Mouse (Mus musculus): ENCODE data around the gene Cmklr1. TPM values are rescaled to one million over a fixed set of nuclear protein-coding genes. Genes with fewer than 3 reads are reported as not detected.
"Not testable (repeated sequence)": the region's sequence is repeated elsewhere in the genome, so short reads cannot be mapped to it uniquely, and the experiment has no call there.

Gene Cmklr1
- polyA plus RNA-seq, 2 experiments from 2014 or later = not detected

DNA sequence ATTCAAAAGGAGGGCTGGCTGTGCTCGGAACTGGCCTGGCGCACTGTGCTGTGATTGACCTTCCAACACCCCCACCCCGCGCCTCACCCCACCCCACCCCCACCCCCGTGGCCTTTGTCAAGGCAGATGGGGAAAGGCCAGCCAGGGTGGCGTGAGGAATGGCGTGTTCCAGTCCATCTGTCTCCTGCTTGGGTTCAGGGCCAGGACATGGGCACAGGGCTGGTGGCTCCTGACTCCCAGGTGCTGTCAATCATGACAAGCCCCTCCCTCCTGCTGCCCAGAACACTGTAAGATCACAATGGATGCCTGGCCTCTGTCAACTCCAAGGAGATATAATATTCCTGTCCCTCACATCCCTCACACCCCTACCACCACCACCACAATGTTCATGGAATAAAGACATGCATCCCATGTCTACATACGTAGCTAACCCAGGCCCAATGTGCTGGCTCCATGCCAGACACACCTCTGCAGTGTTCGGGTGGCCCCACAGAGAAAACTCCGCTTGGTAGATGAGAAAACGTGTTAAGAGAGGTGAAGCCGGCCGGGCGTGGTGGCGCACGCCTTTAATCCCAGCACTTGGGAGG lies 30.0 kb downstream of the Cmklr1 start:
- no peak for ATAC-seq

DNA sequence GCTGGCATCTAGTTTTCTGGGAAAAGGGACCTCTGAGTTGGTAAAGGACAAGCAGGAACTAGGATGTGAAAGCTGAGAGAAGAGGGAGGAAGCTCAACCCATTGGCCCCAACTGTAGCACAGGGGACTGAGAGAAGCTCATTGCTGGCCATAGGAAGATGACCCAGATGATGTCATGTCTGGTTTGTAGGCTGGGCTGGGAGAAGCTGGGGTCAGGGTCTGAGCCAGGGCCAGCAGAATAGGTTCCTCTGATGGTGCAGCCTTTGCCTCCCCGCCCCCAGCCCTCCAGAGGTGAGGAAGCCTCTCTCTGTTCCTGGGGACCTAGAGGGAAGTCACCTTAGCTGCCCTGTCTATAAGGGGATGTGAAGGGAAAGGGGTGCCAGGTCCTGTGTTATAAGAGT lies 31.1 kb downstream of the Cmklr1 start:
- ATAC-seq = no peak

DNA sequence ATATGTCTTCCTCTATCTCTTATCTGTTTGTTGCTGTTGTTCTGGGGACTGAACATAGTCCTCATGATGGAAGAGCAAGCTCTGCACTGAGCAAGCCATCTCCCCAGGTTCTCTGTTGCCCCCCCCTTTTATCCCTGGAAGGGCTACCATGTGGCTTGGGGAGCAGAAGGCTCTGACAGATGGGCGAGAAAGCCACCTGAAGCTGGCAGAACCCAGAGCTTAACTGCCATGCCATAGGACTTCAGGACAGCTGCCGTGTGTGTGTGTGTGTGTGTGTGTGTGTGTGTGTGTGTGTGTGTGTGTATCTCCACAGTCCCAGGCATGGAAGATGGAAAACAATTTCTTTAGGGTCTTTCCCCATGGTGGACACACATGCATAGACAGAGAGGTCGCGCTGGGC lies 31.5 kb downstream of the Cmklr1 start:
- no peak for ATAC-seq

DNA sequence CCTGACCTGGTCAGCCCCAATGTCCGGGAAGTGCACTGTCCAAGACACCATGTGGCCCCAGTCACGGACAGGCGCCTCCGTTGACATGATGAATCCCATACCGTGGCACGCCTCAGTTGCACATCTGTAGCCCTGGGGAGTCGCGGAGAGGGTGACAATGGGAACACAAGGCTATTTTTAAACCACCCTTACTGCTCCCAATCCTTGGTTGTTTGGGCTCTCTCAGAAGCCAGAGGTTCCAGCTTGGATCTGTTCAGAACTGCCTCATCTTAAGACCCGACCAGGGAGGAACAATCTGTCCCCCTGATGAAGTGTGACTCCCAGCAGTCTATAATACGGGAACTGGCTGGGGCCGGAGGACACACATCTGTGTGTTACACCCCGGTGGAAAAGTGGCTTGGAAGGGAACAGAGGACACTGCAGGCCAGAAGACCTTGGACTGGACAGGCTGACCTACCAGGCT lies 38.4 kb downstream of the Cmklr1 start:
- ATAC-seq = no peak

DNA sequence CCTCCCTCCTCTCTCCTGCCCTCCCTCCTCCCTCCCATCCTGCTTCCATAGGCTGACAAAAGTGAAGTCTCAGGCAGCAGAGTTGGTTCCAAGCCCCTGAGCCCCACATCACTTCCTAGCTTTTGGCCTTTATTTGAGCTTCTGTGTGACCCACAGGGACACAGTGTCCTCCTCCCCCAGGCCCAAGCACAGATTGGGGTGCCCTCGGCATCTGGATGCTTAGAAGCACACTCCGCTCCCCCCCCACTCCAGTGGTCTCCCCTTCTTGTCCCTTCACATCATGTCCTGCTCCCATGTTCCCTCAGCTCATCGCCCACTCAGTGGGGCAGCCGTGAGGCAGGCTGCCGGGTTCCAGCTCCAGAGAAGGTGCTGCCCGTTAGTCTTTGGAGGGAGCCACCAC lies 39.1 kb downstream of the Cmklr1 start:
- no peak for ATAC-seq

DNA sequence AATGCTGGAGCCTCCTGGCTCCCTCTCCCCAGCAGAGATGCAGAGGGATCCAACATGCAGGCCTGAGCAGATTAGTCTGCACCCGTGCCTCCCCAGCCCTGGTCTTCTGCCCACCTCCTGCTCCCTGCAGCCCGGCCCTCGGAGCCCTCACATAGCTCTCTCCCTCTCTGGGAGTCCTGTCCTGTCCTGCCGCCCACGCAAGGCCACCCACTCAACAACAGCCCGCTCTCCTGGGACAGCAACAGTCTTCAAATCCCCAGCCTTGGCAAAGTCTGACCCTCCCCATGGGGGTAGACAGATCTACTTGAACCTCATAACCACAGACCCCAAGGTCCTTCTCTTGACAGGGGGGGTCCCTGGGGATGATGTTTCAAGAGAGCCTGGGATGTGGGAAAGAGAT lies 39.7 kb downstream of the Cmklr1 start:
- ATAC-seq = no peak

DNA sequence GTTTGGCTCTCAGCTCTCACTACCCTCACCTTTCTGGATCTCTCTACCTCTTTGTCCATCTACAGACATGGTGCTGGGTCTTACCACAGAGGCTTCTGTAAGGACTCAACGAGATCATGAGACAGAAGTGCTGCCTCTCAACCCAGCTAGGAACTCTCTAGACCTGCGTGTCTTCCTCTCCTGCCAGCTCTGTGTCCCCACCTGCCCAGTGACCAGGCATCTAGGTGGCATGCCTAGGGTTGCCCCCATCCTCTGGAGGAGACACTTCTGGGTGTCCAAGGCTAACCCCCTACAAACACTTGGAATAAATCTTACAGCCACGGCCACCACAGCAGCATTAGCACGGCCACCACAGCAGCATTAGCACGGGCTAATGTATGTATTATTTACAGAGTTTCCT lies 40.3 kb downstream of the Cmklr1 start:
- no peak for ATAC-seq

DNA sequence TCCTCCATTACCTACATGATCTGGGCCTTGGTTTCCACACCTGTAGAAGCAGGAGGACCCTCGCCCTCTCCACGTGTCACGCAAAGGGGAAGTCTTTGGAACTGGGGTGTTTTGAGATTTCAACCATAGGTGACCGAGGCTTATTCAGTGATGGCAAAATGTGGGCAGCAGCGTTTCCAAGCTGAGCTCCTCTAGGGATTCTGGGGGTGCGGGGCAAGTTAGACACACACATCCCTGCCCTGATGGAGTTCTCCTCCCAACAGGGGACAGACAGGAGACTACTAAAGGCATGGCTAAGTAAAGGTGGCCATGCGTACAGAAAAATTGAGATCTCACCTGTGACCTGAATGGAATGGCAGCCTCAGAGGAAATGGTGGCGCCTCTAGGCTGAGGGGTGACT lies 41.7 kb downstream of the Cmklr1 start:
- no peak for ATAC-seq

DNA sequence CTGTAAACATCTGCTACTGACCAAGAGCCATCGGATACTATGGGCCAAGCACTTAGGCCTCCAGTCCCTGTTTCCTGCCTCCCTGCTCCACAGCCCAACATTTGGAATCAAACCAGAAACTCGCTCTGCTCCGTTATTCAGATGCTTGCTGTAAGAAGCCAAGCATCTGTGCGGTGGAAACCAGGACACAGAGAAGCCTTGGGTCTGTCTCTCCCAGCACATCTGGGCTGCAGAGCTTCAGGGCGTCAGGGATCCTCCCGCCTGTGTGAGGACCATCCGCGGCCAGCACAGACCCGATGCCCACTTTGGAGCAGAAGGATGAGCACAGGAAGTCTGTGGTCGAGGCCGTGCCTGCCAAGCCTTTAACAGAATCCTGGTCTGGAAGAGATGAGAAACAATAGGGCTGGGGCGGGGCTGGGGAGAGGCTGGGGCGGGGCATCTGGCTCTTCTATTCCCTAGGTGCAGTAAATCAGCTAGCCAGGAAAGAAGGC lies 42.2 kb downstream of the Cmklr1 start:
- no peak for ATAC-seq

DNA sequence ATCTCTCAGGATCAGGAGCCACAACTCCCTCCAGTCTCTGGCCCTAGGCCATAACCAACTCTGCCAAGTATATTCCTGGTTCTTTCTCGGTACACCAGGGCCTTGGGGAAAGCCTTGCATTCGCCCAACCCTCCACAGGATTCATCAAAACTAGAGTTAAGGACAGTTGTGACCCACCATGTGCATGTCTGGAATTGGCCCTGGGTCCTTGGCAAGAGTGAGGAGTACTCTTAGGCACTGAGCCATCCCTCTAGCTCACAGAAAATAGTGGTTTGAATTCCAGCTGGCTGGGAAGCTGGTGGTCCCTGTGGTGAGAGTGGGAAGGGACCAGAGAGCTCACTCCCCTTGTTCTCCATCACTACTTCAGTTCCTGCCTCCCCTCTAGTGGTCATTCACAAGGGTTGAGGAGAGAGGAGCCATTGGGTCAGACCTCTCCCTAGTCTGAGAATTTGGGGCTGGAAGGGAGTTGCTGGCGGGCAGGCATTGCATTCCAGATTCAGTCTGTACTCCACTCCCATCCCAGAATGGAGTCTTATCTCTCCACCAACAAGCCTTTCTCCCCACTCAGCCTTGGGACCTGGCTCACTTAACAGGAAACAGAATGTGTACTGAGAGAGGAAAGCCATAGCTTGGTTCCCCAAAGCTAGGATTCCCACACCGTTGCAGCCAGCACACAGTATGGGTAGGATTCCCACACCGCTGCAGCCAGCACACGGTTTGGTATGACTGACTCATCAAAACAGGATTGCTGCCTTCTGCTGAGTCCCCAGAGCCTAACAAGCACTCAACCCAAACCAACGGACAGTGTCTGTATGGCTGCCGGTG lies 43.1 kb downstream of the Cmklr1 start:
- ATAC-seq = no peak

DNA sequence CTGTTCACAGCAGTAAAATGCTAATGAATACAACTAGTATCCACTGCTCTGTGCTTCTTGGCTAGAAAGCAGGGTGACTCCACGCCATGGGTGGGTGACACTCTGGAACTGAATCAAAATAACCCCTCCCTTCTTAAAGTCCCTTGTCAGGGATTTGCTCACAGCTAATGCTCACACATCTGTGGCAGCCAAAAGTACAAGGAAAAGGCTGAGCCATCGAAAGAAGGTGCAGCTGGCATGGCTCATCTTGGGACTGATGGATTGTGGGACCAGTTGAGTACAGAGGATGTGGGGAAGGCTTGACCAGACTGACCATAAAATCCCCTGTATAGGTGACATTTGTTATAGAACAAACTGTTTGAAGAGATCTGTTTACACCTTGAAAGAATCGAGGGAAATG lies 44.1 kb downstream of the Cmklr1 start:
- ATAC-seq = no peak

DNA sequence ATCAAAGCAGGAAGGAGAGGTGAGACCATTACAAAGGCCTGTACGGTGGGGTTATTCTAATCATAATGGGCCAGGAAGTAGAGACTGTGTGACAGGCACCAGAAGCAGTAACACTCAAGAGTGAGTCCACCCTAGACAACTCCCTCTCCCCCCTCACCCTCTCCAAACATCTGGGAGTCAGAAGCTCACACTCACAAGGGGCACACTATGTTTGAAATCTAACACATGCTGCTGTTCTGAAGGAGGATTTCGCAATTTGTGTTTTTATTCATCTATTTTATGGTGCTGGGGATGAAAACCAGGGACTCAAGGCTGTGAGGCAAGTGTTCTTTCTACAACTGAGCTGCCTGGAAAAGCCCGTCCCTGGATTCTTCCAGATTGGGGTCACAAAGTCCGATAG lies 45.5 kb downstream of the Cmklr1 start:
- no peak for ATAC-seq

DNA sequence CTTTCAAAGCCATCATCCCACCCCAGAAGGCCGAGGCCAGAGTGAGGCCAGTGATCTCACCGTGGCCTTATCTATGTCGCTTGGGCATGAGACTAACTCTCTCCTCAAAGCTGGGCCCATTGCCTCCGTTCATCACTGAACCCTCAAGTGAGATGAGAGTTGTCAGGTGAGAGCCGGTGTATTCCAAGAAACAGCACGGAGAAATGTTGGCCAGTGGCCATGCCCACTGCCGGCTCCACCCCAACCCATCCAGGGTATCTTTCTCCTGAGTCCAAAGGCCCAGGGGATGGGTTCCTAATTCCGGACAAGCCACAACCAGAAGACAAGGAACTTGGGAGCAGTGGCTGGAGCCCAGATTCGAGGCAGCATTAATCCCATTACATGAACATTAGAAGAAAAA lies 46.8 kb downstream of the Cmklr1 start:
- no peak for ATAC-seq

DNA sequence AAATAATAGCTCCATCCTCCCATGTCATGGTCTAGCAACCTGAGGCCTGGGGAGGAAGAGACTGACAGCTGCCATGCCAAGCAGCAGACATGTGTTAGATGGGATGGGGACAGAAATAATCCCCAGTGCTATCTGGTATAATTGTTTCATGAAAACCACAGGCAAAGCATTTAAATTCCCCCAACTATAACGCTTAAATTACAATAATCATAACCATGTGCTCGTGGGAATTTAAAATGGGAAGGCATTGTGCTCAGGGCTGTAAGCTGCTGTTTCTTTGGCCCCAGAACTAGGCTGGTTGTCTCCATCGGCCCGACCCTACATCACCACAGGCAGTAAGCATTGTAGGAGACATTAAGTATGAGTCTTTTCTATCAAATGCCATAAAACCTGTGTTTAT lies 49.4 kb downstream of the Cmklr1 start:
- no peak for ATAC-seq

DNA sequence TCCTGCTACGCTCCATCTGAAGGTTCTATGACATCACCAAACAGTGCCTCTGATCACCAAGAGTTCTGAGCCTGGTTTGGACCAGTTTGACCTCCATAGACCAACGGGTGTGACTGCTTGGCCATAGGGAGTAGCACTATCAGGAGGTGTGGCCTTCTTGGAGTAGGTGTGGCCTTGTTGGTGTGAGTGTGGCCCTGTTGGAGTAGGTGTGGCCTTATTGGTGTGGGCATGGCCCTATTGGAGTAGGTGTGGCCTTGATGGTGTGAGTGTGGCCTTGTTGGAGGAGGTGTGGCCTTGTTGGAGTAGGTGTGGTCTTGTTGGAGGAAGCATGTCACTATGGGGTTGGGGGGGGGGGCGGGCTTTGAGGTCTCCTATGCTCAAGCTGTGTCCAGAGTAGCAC lies 50.0 kb downstream of the Cmklr1 start:
- no peak for ATAC-seq

DNA sequence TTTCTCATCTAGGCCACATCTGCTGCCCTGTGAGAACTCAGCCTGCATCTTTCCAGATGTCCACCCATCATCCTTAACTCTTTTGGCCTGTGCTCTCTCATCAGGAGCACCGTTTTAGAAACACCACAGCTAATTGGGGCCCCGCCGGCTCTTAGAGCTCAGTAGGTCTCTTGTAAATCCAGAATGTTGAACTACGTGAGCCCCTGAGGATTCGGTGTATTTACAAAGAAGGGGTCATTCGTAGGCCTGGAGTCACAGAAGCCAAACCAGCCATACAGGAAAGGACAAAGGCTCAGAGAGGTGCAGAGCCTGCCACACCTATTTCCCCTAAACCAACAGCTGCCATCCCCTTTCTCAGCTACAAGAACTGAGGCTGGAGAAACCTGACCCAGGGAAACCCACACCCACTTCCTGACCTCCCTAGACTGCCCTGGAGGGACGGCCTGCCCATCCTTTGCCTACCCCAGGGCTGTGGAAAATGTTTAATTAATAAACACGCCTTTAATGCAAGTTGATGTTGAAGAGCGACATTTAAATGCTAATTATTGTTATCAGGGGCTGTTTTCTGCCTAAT lies 53.4 kb downstream of the Cmklr1 start:
- ATAC-seq = no peak

DNA sequence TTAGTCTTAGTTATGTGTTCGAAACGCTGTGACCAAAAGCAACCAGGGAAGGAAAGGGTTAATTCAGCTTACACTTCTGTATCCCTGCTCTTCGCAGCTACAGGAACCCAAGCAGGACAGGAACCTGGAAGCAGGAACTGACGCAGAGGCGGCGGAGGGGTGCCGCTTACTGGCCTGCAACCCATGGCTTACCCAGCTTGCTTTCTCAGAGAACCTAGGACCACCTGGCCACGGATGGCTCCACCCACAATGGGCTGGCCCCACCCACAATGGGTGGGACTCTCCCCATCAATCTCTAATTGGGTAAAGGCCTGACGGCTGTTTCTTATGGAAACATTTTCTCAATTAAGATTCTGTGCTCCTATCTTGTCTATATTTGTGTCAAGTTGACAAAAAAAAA lies 54.0 kb downstream of the Cmklr1 start:
- ATAC-seq = no peak

DNA sequence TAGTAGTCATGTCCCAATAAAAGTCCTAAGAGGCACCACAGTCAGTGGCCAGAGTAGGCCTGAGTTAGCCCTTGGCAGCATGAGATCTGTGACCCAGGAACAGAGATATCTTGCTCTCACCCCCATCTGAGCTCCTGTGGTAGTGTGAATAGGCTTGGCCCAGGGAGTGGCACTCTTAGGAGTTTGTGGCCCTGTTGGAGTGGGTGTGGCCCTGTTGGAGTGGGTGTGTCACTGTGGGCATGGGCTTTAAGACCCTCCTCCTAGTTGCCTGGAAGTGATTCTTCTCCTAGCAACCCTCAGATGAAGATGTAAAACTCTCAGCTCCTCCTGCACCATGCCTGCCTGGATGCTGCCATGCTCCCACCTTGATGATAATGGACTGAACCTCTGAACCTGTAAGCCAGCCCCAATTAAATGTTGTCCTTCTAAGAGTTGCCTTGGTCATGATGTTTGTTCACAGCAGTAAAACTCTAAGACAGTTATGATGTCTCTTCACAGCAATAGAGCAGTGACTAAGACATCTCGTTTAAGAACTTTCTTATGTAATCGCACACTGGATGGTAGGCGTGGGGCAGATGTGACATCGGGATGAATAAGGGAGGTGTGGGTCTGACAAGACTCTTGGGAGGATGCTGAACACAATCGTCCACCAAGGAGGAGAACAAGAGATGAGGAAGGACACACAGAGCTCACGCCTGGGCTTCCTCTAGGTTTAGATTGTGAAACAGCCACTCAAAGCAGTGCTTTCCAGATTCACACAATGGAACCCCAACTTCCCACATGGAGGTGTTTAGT lies 56.1 kb downstream of the Cmklr1 start:
- no peak for ATAC-seq

DNA sequence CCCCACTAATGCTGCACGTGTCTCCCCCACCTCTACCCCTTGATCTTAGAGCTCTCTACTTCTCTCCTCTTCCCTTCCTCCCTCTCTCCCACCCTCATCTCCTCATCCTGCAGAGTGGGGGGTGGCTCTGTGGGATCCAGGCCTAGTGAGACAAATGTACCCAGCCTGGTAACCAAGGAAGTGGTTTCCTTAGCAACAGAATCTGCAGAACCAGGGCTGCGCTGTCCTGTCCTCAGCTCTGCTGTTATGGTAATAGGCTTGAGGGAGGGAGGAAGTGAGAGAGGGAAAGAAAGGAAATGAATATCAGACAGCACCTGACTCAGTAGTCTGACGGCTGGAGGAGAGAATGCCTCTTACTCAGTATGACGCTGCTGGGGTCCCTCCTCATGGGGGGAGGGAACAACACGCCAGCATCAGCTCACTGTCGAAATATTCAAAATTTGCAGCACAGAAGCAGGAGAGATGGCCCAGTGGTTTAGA lies 58.4 kb downstream of the Cmklr1 start:
- peak; percentile 43 for ATAC-seq

DNA sequence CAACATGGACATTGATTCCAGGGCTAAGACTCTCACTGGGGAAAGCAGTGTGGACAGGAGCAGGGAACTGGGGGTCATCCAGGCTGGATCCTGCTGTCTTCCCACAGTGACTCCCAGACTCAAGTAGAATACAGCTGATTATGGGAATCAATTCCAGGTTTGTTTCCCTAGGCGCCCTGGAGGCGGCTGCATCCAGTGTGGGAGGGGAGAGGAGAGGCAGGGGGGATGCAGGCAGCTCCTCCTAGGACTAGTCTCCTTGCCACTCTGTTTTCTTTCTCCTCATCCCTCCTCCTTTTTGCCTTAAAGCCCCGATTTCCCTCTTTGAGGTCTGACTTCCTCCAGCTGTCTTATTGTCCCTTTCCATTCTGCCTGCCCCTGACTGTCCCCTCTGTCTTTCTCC lies 59.1 kb downstream of the Cmklr1 start:
- no peak for ATAC-seq

DNA sequence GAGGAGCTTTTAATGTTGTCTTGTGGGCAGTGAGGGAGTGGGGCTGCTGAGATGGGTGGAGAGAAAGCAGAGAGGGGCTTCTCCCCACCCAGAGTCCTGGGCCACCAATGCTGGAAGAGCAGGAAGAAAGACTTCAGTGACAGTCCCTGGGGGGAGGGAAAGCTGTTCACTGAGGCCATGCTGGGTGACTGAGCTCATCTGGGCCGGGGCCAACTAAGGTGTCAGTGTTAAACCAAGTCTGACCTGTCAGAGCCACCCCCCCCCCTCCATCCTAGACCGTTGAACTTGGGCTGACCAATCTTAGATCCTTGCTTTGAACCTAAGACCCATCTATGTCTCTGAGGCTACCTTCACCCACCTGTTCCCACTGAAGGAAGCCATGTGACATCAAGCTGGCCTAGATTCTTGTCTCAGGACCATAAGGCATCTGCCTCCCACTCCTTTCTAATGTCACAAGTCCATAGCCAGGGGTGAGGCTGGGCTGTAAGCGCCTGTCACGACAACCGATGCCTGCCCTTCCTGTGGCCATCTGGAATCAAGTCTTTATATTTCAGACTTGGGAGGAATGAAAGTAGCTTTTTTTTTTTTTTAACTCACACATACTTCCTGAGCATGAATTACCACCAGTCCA lies 60.1 kb downstream of the Cmklr1 start:
- ATAC-seq = no peak

DNA sequence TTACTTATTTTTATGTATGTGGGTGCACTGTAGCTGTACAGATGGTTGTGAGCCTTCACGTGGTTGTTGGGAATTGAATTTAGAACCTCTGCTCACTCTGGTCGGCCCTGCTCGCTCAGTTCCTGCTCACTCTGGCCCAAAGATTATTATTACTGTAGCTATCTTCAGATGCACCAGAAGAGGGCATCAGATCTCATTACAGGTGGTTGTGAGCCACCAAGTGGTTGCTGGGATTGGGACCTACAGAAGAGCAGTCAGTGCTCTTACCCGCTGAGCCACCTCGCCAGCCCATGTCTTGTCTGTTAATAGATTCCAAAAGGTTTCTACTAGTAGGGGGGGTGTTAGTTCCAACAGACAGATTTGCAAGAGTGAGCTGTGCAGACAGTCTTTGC lies 63.8 kb downstream of the Cmklr1 start:
- not testable (repeated sequence) for ATAC-seq
